Mouse (Mus musculus) stomach, embryonic 14.5 days (tissue): ENCODE data around the gene Hey2. TPM values are rescaled to one million over a fixed set of nuclear protein-coding genes. Genes with fewer than 3 reads are reported as not detected.

Experiments used
- ATAC-seq: fragments of 200-750 bp; cut with Nextera tagmentation; 2 replicates; pipeline ENCODE4 v1.8.0; 2017; ENCODE audit warnings: low read depth, moderate TSS enrichment; ENCODE audit not compliant: insufficient number of reproducible peaks, insufficient read depth, low FRiP score
- H3K27ac ChIP-seq: fragments of 300-500 bp; sonication (generic); 2 replicates; pipeline ENCODE4 v1.5.1; 2014; ENCODE audit warnings: mild to moderate bottlenecking, low read length, moderate library complexity, mixed read lengths
- H3K27me3 ChIP-seq: fragments of 300-500 bp; sonication (generic); 2 replicates; pipeline ENCODE4 v1.6.1; 2014; ENCODE audit warnings: low read length, control low read depth, mixed read lengths; ENCODE audit not compliant: control insufficient read depth, insufficient read depth
- H3K36me3 ChIP-seq: fragments of 300-500 bp; sonication (generic); 2 replicates; pipeline ENCODE4 v1.6.1; 2014; ENCODE audit warnings: mild to moderate bottlenecking, control low read depth, low read length, moderate library complexity, mixed read lengths; ENCODE audit not compliant: control insufficient read depth, insufficient read depth
- H3K4me1 ChIP-seq: fragments of 300-500 bp; sonication (generic); 2 replicates; pipeline ENCODE4 v1.6.1; 2014; ENCODE audit warnings: low read length, control low read depth, mixed read lengths; ENCODE audit not compliant: control insufficient read depth, insufficient read depth
- H3K4me2 ChIP-seq: fragments of 300-500 bp; sonication (generic); replicated peaks from 2 replicates; pipeline ENCODE4 v1.6.1; 2014; ENCODE audit warnings: low read depth, low read length, control low read depth
- H3K4me3 ChIP-seq: fragments of 300-500 bp; sonication (generic); 2 replicates; pipeline ENCODE4 v1.5.1; 2014; ENCODE audit warnings: low read depth, low read length, control low read depth
- H3K9ac ChIP-seq: fragments of 300-500 bp; sonication (generic); replicated peaks from 2 replicates; pipeline ENCODE4 v1.6.1; 2014; ENCODE audit warnings: low read depth, mild to moderate bottlenecking, control low read depth, low read length, moderate library complexity, mixed read lengths
- H3K9me3 ChIP-seq: fragments of 300-500 bp; sonication (generic); 2 replicates; pipeline ENCODE4 v1.6.1; 2016; ENCODE audit warnings: low read depth, low read length, control low read depth; ENCODE audit not compliant: control insufficient read depth
- WGBS: fragments of 180-500 bp; shearing (Covaris S2); extraction: QIAGEN DNeasy Blood & Tissue Kit; methylation state at CpG from one replicate; pipeline ENCODE4 v1.1.7; 2014; 5-methylcytosine and 5-hydroxymethylcytosine counted together
- polyA plus RNA-seq: library from polyadenylated mRNA; unstranded; fragments of >200 nt; fragmentation: Nextera tagmentation; extraction: Ambion mirVana; gene quantifications from 2 replicates; pipeline ENCODE4 v1.2.1, GENCODE M21; 2014

Hey2 gene
- polyA plus RNA-seq, 1 experiment from 2014 or later: 5.5 TPM

GRCm38 (mm10) chr10:30840824-30841223 is 1.8 kb downstream of the Hey2 start:
- Histone ChIP-seq H3K9me3 (no peaks in the 10 kb centered on the region), H3K4me2 (no peak overlapping the region; the same call in 1 of the 2 replicates), H3K27ac (no peak overlapping the region), H3K27me3 (no peaks in the 10 kb centered on the region), H3K9ac (no peak overlapping the region), H3K4me3 (no peak overlapping the region; the same call in 1 of the 2 replicates), H3K36me3 (no peaks in the 10 kb centered on the region), H3K4me1 (peaks cover 7% of the 10 kb centered on the region; the same call in 1 of the 2 replicates)
- ATAC-seq: no peak
- WGBS: 74% methylated on average over 5 of the region's 5 CpGs

- Histone ChIP-seq H3K9me3 (no peaks in the 10 kb centered on the region), H3K9ac (no peak overlapping the region), H3K4me2 (no peak overlapping the region), H3K27ac (no peak overlapping the region), H3K27me3 (no peaks in the 10 kb centered on the region), H3K4me1 (no peaks in the 10 kb centered on the region), H3K4me3 (no peak overlapping the region), H3K36me3 (no peaks in the 10 kb centered on the region; the same call in 1 of the 2 replicates)
- no peak for ATAC-seq
- 5% methylated on average over 1 of the region's 1 CpGs for WGBS
These were observed 4.4 kb downstream of the Hey2 start for GRCm38 (mm10) chr10:30838188-30838587.

- 10% methylated on average over 1 of the region's 1 CpGs for WGBS
- H3K9ac ChIP-seq: no peak overlapping the region
- H3K27me3 ChIP-seq: no peaks in the 10 kb centered on the region
- H3K4me1 ChIP-seq: no peaks in the 10 kb centered on the region
- H3K4me2 ChIP-seq: no peak overlapping the region
- no peak overlapping the region for H3K27ac ChIP-seq
- 0 out of 2 replicates have a peak, but pooled peaks have one; percentile 56 for ATAC-seq
- H3K36me3 ChIP-seq: no peaks in the 10 kb centered on the region
- no peak overlapping the region for H3K4me3 ChIP-seq
- H3K9me3 ChIP-seq: no peaks in the 10 kb centered on the region
These were observed 17.6 kb downstream of the Hey2 start for GRCm38 (mm10) chr10:30825049-30825448.

- H3K9me3 ChIP-seq: 0 out of 2 replicates have a peak, but pooled peaks cover 3% of the 10 kb centered on the region
- no peaks in the 10 kb centered on the region for H3K27me3 ChIP-seq
- no peak overlapping the region for H3K9ac ChIP-seq
- H3K4me3 ChIP-seq: peak overlapping the region; percentile 31
- no peaks in the 10 kb centered on the region for H3K4me1 ChIP-seq
- no peaks in the 10 kb centered on the region for H3K36me3 ChIP-seq
- WGBS: 5% methylated on average over 11 of the region's 11 CpGs
- no peak overlapping the region for H3K27ac ChIP-seq
- peak overlapping the region; percentile 22 for H3K4me2 ChIP-seq
- peak; percentile 93 for ATAC-seq
These were observed 31.7 kb downstream of the Hey2 start for GRCm38 (mm10) chr10:30810967-30811293.

- Histone ChIP-seq H3K9ac (no peak overlapping the region), H3K27ac (no peak overlapping the region), H3K36me3 (no peaks in the 10 kb centered on the region), H3K4me2 (peak overlapping the region; percentile 22), H3K9me3 (0 out of 2 replicates have a peak, but pooled peaks cover 3% of the 10 kb centered on the region), H3K4me3 (peak overlapping the region; percentile 31), H3K4me1 (no peaks in the 10 kb centered on the region), H3K27me3 (no peaks in the 10 kb centered on the region)
- WGBS: 30% methylated on average over 9 of the region's 9 CpGs
- peak; percentile 54; the same call in 1 of the 2 replicates for ATAC-seq
These were observed 32.2 kb downstream of the Hey2 start for GRCm38 (mm10) chr10:30810247-30810966.

GRCm38 (mm10) chr10:30803587-30804253 is 38.9 kb downstream of the Hey2 start:
- Histone ChIP-seq H3K4me3 (peak overlapping the region; percentile 85), H3K36me3 (no peaks in the 10 kb centered on the region), H3K9ac (peak overlapping the region; percentile 83), H3K27me3 (no peaks in the 10 kb centered on the region), H3K27ac (peak overlapping the region; percentile 97; the same call in 1 of the 2 replicates), H3K4me2 (peak overlapping the region; percentile 70), H3K4me1 (no peaks in the 10 kb centered on the region), H3K9me3 (no peaks in the 10 kb centered on the region)
- no peak for ATAC-seq
- 32% methylated on average over 7 of the region's 7 CpGs for WGBS

GRCm38 (mm10) chr10:30802681-30803586 is 39.7 kb downstream of the Hey2 start, which contains the start of gene Ncoa7:
TSS of gene Ncoa7 (minus strand) at chr10:30803326.
- Histone ChIP-seq H3K9ac (peak within 1 kb of the TSS; percentile 83), H3K27ac (peak within 1 kb of the TSS; percentile 97), H3K9me3 (no peaks in the 10 kb centered on the region), H3K4me1 (no peaks in the 10 kb centered on the region), H3K36me3 (no peaks in the 10 kb centered on the region), H3K4me3 (peak within 1 kb of the TSS; percentile 85), H3K27me3 (no peaks in the 10 kb centered on the region), H3K4me2 (peak within 1 kb of the TSS; percentile 70)
- ATAC-seq: peak; percentile 93
- WGBS: under 1% methylated on average over 82 of the region's 89 CpGs

- Histone ChIP-seq H3K9ac (peak overlapping the region; percentile 83), H3K9me3 (no peaks in the 10 kb centered on the region), H3K4me2 (peak overlapping the region; percentile 70), H3K27ac (peak overlapping the region; percentile 97; the same call in 1 of the 2 replicates), H3K4me3 (peak overlapping the region; percentile 85), H3K36me3 (no peaks in the 10 kb centered on the region), H3K27me3 (no peaks in the 10 kb centered on the region), H3K4me1 (no peaks in the 10 kb centered on the region)
- no peak for ATAC-seq
- WGBS: 6% methylated on average over 8 of the region's 8 CpGs
These were observed 40.6 kb downstream of the Hey2 start for GRCm38 (mm10) chr10:30802033-30802432.
